Mouse (Mus musculus) frontal cortex, postnatal 14 days (tissue): ENCODE results near the gene Gpr165.

Experiments
- DNase-seq, 2 experiments: peaks; one replicate each; pipeline ENCODE4 v3.0.0; 2022; ENCODE audit warnings: low spot score in 2 of 2

The Gpr165 gene

DNA sequence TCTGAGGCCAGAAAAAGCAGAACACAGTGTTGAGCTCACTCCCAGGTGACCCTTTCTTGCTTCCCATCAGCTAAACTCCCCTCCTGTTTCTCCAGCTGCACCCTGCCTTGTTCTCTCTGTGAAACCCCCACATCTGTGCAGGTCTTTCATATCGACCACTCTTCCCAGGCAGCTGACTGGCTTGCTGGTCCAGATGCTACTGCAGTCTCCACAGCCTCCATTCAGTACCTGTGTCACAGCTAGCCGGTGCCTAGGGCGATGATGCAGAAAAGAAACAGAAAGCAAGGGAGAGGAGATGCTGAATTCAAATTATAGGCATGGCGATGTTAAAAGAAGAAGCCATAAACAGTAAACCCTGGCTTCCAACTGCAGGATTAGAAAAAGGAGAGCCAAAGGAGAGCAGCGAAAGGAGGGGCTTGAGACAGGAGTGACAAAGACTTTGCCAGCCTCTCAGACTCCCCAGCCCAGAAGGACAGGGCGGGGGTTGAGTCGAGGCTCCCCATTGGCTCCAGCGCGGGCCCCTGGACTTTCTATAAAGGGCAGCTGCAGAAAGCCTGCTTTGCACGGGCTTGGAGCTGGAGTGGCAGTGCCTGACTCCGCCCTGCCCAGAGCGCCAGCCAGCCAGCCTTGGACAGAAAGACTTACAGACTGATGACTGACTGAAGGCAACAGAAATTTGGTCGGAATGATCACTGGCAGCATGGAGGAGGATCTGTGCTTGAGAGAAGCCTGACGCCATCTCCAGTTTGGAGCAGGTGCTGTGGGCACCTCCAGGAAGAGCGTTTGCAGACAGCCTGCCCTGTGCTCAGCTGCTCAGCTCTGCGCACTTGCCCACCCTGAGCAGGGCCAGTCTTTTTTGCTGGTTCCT, at the start of gene Gpr165:
Gene Gpr165, plus strand, starts transcription at position 535 of the 868 bp plus-strand sequence.
- DNase-seq = peak; percentile 51 to 54

- DNase-seq = no peak
These were observed 38.4 kb upstream of the Gpr165 start for GRCm38 (mm10) chrX:96674871-96675270.
